Mouse (Mus musculus): ENCODE measurements around the gene Ccdc85c. TPM values are rescaled to one million over a fixed set of nuclear protein-coding genes. Genes with fewer than 3 reads are reported as not detected.

The Ccdc85c gene
- polyA plus RNA-seq, 1 experiment: 6.6 TPM

- Histone ChIP-seq H3K4me2 (ENCODE audit: low read depth) (no peak overlapping the region), H3K27me3 (ENCODE audit: control insufficient read depth, insufficient read depth, insufficient read length) (no peaks in the 10 kb centered on the region), H3ac (ENCODE audit: control insufficient read depth, insufficient read length) (no peak overlapping the region), H3K36me3 (ENCODE audit: control insufficient read depth, insufficient read depth) (no peaks in the 10 kb centered on the region), H3K79me2 (ENCODE audit: control insufficient read depth, insufficient read depth) (no peaks in the 10 kb centered on the region), H3K4me3 (no peak overlapping the region)
- no peak for TF ChIP-seq MYOD1 (IDR thresholded peaks at IDR 0.05; ENCODE audit: control insufficient read depth in 1 of 3, insufficient read length in 2 of 3, low read depth in 2 of 3)
- TF ChIP-seq TCF3 (IDR thresholded peaks at IDR 0.05; ENCODE audit: insufficient read length, low read depth): no peak
- TF ChIP-seq MYOG (IDR thresholded peaks at IDR 0.05; ENCODE audit: control insufficient read depth in 1 of 3, insufficient read depth in 1 of 3, insufficient read length in 2 of 3, low read depth in 2 of 3): no peak
- TF ChIP-seq REST (IDR thresholded peaks at IDR 0.05; ENCODE audit: insufficient read depth, insufficient read length): no peak
- no peak for TF ChIP-seq POLR2A (IDR thresholded peaks at IDR 0.05; ENCODE audit: insufficient read length, low read depth)
- TF ChIP-seq POLR2AphosphoS2 (IDR thresholded peaks at IDR 0.05; ENCODE audit: insufficient read length, low read depth): no peak
- no peak for TF ChIP-seq CEBPB (IDR thresholded peaks at IDR 0.05; ENCODE audit: insufficient read depth, poor library complexity, severe bottlenecking)
- TF ChIP-seq SRF (IDR thresholded peaks at IDR 0.05; ENCODE audit: control insufficient read depth, insufficient read length, low read depth): no peak
- TF ChIP-seq USF1 (IDR thresholded peaks at IDR 0.05; ENCODE audit: low read depth): no peak
- no peak for TF ChIP-seq TCF12 (IDR thresholded peaks at IDR 0.05; ENCODE audit: insufficient read depth, poor library complexity, severe bottlenecking)
These were observed 25.8 kb upstream of the Ccdc85c start for GRCm38 (mm10) chr12:108301006-108301405.

- Histone ChIP-seq H3ac (ENCODE audit: control insufficient read depth, insufficient read length) (no peak overlapping the region), H3K27me3 (ENCODE audit: control insufficient read depth, insufficient read depth, insufficient read length) (no peaks in the 10 kb centered on the region), H3K4me3 (no peak overlapping the region), H3K79me2 (ENCODE audit: control insufficient read depth, insufficient read depth) (no peaks in the 10 kb centered on the region), H3K36me3 (ENCODE audit: control insufficient read depth, insufficient read depth) (no peaks in the 10 kb centered on the region), H3K4me2 (ENCODE audit: low read depth) (no peak overlapping the region)
- TF ChIP-seq CEBPB (IDR thresholded peaks at IDR 0.05; ENCODE audit: insufficient read depth, poor library complexity, severe bottlenecking): no peak
- no peak for TF ChIP-seq MYOG (IDR thresholded peaks at IDR 0.05; ENCODE audit: control insufficient read depth in 1 of 3, insufficient read depth in 1 of 3, insufficient read length in 2 of 3, low read depth in 2 of 3)
- TF ChIP-seq REST (IDR thresholded peaks at IDR 0.05; ENCODE audit: insufficient read depth, insufficient read length): no peak
These were observed 21.8 kb upstream of the Ccdc85c start for GRCm38 (mm10) chr12:108297033-108297432.

- TF ChIP-seq MYOD1 (IDR thresholded peaks at IDR 0.05; ENCODE audit: control insufficient read depth in 1 of 3, insufficient read length in 2 of 3, low read depth in 2 of 3): no peak
- TF ChIP-seq TCF3 (IDR thresholded peaks at IDR 0.05; ENCODE audit: insufficient read length, low read depth): no peak
- no peak for TF ChIP-seq USF1 (IDR thresholded peaks at IDR 0.05; ENCODE audit: low read depth)
- no peak for TF ChIP-seq MAX (IDR thresholded peaks at IDR 0.05; ENCODE audit: low read depth)
- no peak for TF ChIP-seq CEBPB (IDR thresholded peaks at IDR 0.05; ENCODE audit: insufficient read depth, poor library complexity, severe bottlenecking)
- no peak for TF ChIP-seq E2F4 (IDR thresholded peaks at IDR 0.05; ENCODE audit: insufficient read depth)
- no peak for TF ChIP-seq POLR2A (IDR thresholded peaks at IDR 0.05; ENCODE audit: insufficient read length, low read depth)
- TF ChIP-seq POLR2AphosphoS2 (IDR thresholded peaks at IDR 0.05; ENCODE audit: insufficient read length, low read depth): no peak
- TF ChIP-seq SRF (IDR thresholded peaks at IDR 0.05; ENCODE audit: control insufficient read depth, insufficient read length, low read depth): no peak
- TF ChIP-seq REST (IDR thresholded peaks at IDR 0.05; ENCODE audit: insufficient read depth, insufficient read length): no peak
- TF ChIP-seq MYOG (IDR thresholded peaks at IDR 0.05; ENCODE audit: control insufficient read depth in 1 of 3, insufficient read depth in 1 of 3, insufficient read length in 2 of 3, low read depth in 2 of 3): no peak
- no peak for TF ChIP-seq TCF12 (IDR thresholded peaks at IDR 0.05; ENCODE audit: insufficient read depth, poor library complexity, severe bottlenecking)
- Histone ChIP-seq H3ac (ENCODE audit: control insufficient read depth, insufficient read length) (no peak overlapping the region), H3K79me2 (ENCODE audit: control insufficient read depth, insufficient read depth) (no peaks in the 10 kb centered on the region), H3K27me3 (ENCODE audit: control insufficient read depth, insufficient read depth, insufficient read length) (peaks cover 7% of the 10 kb centered on the region), H3K4me2 (ENCODE audit: low read depth) (no peak overlapping the region), H3K4me3 (no peak overlapping the region), H3K36me3 (ENCODE audit: control insufficient read depth, insufficient read depth) (no peaks in the 10 kb centered on the region)
These were observed 19.4 kb upstream of the Ccdc85c start for GRCm38 (mm10) chr12:108294620-108295019.

- H3K4me2 ChIP-seq (ENCODE audit: low read depth): no peak overlapping the region
- TF ChIP-seq E2F4 (IDR thresholded peaks at IDR 0.05; ENCODE audit: insufficient read depth) (no peak), POLR2A (IDR thresholded peaks at IDR 0.05; ENCODE audit: insufficient read length, low read depth) (no peak), TCF3 (IDR thresholded peaks at IDR 0.05; ENCODE audit: insufficient read length, low read depth) (no peak), MYOD1 (IDR thresholded peaks at IDR 0.05; ENCODE audit: control insufficient read depth in 1 of 3, insufficient read length in 2 of 3, low read depth in 2 of 3) (no peak), USF1 (IDR thresholded peaks at IDR 0.05; ENCODE audit: low read depth) (no peak), SRF (IDR thresholded peaks at IDR 0.05; ENCODE audit: control insufficient read depth, insufficient read length, low read depth) (no peak)
- H3K79me2 ChIP-seq (ENCODE audit: control insufficient read depth, insufficient read depth): no peaks in the 10 kb centered on the region
- no peak overlapping the region for H3ac ChIP-seq (ENCODE audit: control insufficient read depth, insufficient read length)
- H3K36me3 ChIP-seq (ENCODE audit: control insufficient read depth, insufficient read depth): no peaks in the 10 kb centered on the region
- no peak overlapping the region for H3K4me3 ChIP-seq
- peaks cover 7% of the 10 kb centered on the region for H3K27me3 ChIP-seq (ENCODE audit: control insufficient read depth, insufficient read depth, insufficient read length)
These were observed 17.7 kb upstream of the Ccdc85c start for GRCm38 (mm10) chr12:108292957-108293356.

GRCm38 (mm10) chr12:108292419-108292818, 17.2 kb upstream of the Ccdc85c start:
- Histone ChIP-seq H3K27me3 (ENCODE audit: control insufficient read depth, insufficient read depth, insufficient read length) (peaks cover 7% of the 10 kb centered on the region), H3K79me2 (ENCODE audit: control insufficient read depth, insufficient read depth) (no peaks in the 10 kb centered on the region), H3K4me2 (ENCODE audit: low read depth) (no peak overlapping the region), H3K4me3 (no peak overlapping the region), H3K36me3 (ENCODE audit: control insufficient read depth, insufficient read depth) (no peaks in the 10 kb centered on the region), H3ac (ENCODE audit: control insufficient read depth, insufficient read length) (no peak overlapping the region)
- TF ChIP-seq TCF12 (IDR thresholded peaks at IDR 0.05; ENCODE audit: insufficient read depth, poor library complexity, severe bottlenecking): no peak
- no peak for TF ChIP-seq MYOD1 (IDR thresholded peaks at IDR 0.05; ENCODE audit: control insufficient read depth in 1 of 3, insufficient read length in 2 of 3, low read depth in 2 of 3)
- TF ChIP-seq TCF3 (IDR thresholded peaks at IDR 0.05; ENCODE audit: insufficient read length, low read depth): no peak
- no peak for TF ChIP-seq MAX (IDR thresholded peaks at IDR 0.05; ENCODE audit: low read depth)
- TF ChIP-seq SRF (IDR thresholded peaks at IDR 0.05; ENCODE audit: control insufficient read depth, insufficient read length, low read depth): no peak
- TF ChIP-seq REST (IDR thresholded peaks at IDR 0.05; ENCODE audit: insufficient read depth, insufficient read length): no peak
- TF ChIP-seq POLR2A (IDR thresholded peaks at IDR 0.05; ENCODE audit: insufficient read length, low read depth): no peak

Data from myocyte (in vitro differentiated cells).